Mouse (Mus musculus) lung, postnatal 14 days (tissue): ENCODE results near the gene Pex13.
"Not testable (repeated sequence)": the region's sequence is repeated elsewhere in the genome, so short reads cannot be mapped to it uniquely, and the experiment has no call there.

Source experiments
- DNase-seq: peaks from one replicate; pipeline ENCODE4 v3.0.0; 2021

Gene Pex13

GRCm38 (mm10) chr11:23634573-23634972 is 31.2 kb downstream of the Pex13 start:
- DNase-seq = no peak

GRCm38 (mm10) chr11:23633879-23634215 is 31.9 kb downstream of the Pex13 start:
- no peak for DNase-seq

- DNase-seq = peak; percentile 86
Measured at GRCm38 (mm10) chr11:23632945-23633878, 32.5 kb downstream of the Pex13 start, which contains the start of gene 0610010F05Rik. 0610010F05Rik (minus strand) TSS chr11:23633639.

- no peak for DNase-seq
Measured at GRCm38 (mm10) chr11:23630664-23631063, 35.1 kb downstream of the Pex13 start.

- no peak for DNase-seq
Measured at GRCm38 (mm10) chr11:23618995-23619394, 46.8 kb downstream of the Pex13 start.

- no peak for DNase-seq
Measured at GRCm38 (mm10) chr11:23614546-23614945, 51.2 kb downstream of the Pex13 start.

- not testable (repeated sequence) for DNase-seq
Measured at GRCm38 (mm10) chr11:23607291-23607690, 58.5 kb downstream of the Pex13 start.
